Mouse (Mus musculus) C2C12 (cell line): ENCODE results near the gene Spic.

Source experiments
- CEBPB ChIP-seq: IDR thresholded peaks from one replicate; pipeline ENCODE4 v1.6.1; 2011; ENCODE audit warnings: low read depth, mild to moderate bottlenecking, control low read depth, moderate library complexity
- CTCF ChIP-seq: IDR thresholded peaks from one replicate; pipeline ENCODE4 v1.5.1; 2011; ENCODE audit not compliant: control insufficient read depth, insufficient read depth, insufficient read length
- FOSL1 ChIP-seq: IDR thresholded peaks from one replicate; pipeline ENCODE4 v1.8.0; 2011; ENCODE audit warnings: mild to moderate bottlenecking, low read length; ENCODE audit not compliant: poor library complexity, insufficient read depth, severe bottlenecking
- MAX ChIP-seq: IDR thresholded peaks from one replicate; pipeline ENCODE4 v1.6.1; 2011; ENCODE audit warnings: mild to moderate bottlenecking, control low read depth
- MYOD1 ChIP-seq: IDR thresholded peaks from one replicate; pipeline ENCODE4 v1.6.1; 2011; ENCODE audit warnings: low read depth; ENCODE audit not compliant: control insufficient read depth, insufficient read length
- MYOG ChIP-seq: IDR thresholded peaks from one replicate; pipeline ENCODE4 v1.6.1; 2011; ENCODE audit not compliant: control insufficient read depth, insufficient read length; ENCODE audit errors: extremely low read depth
- USF1 ChIP-seq: IDR thresholded peaks from one replicate; pipeline ENCODE4 v1.6.1; 2011; ENCODE audit warnings: low read depth, mild to moderate bottlenecking, control low read depth, moderate library complexity

- TF ChIP-seq CTCF (no peak), MYOD1 (no peak), MAX (no peak), USF1 (no peak), CEBPB (no peak), FOSL1 (no peak), MYOG (no peak)
Measured at GRCm38 (mm10) chr10:88672123-88672522, 12.7 kb downstream of the Spic start.
